Mouse (Mus musculus) hindbrain, embryonic 12.5 days (tissue): ENCODE measurements around the gene Hectd4. TPM values are rescaled to one million over a fixed set of nuclear protein-coding genes. Genes with fewer than 3 reads are reported as not detected.
"Not testable (repeated sequence)": the region's sequence is repeated elsewhere in the genome, so short reads cannot be mapped to it uniquely, and the experiment has no call there.

Experiments used
- ATAC-seq: fragments of 200-750 bp; cut with Nextera tagmentation; 2 replicates; pipeline ENCODE4 v1.8.0; 2017; ENCODE audit warnings: moderate TSS enrichment; ENCODE audit not compliant: low FRiP score
- H3K27ac ChIP-seq: fragments of 300-500 bp; sonication (generic); 2 replicates; pipeline ENCODE4 v1.5.1; 2016; ENCODE audit warnings: mild to moderate bottlenecking
- H3K27me3 ChIP-seq: fragments of 300-500 bp; sonication (generic); 2 replicates; pipeline ENCODE4 v1.6.1; 2016; ENCODE audit warnings: mild to moderate bottlenecking
- H3K36me3 ChIP-seq: fragments of 300-500 bp; sonication (generic); 2 replicates; pipeline ENCODE4 v1.6.1; 2016; ENCODE audit warnings: mild to moderate bottlenecking
- H3K4me1 ChIP-seq: fragments of 300-500 bp; sonication (generic); 2 replicates; pipeline ENCODE4 v1.6.1; 2016
- H3K4me2 ChIP-seq: fragments of 300-500 bp; sonication (generic); replicated peaks from 2 replicates; pipeline ENCODE4 v1.6.1; 2016; ENCODE audit warnings: mild to moderate bottlenecking
- H3K4me3 ChIP-seq: fragments of 300-500 bp; sonication (generic); 2 replicates; pipeline ENCODE4 v1.5.1; 2016; ENCODE audit warnings: mild to moderate bottlenecking
- H3K9ac ChIP-seq: fragments of 300-500 bp; sonication (generic); 2 replicates; pipeline ENCODE4 v1.6.1; 2016; ENCODE audit warnings: mild to moderate bottlenecking, moderate library complexity
- H3K9me3 ChIP-seq: fragments of 300-500 bp; sonication (generic); replicated peaks from 2 replicates; pipeline ENCODE4 v1.6.1; 2016; ENCODE audit warnings: mild to moderate bottlenecking
- WGBS: fragments of 180-500 bp; shearing (Covaris S2); methylation state at CpG from one replicate; pipeline ENCODE4 v1.1.7; 2016; 5-methylcytosine and 5-hydroxymethylcytosine counted together
- polyA plus RNA-seq: library from polyadenylated mRNA; unstranded; fragments of >200 nt; fragmentation: Nextera tagmentation; extraction: Ambion mirVana; gene quantifications from 2 replicates; pipeline ENCODE4 v1.2.1, GENCODE M21; 2016

The Hectd4 gene
- polyA plus RNA-seq, 1 experiment from 2014 or later: 16.4 TPM

GRCm38 (mm10) chr5:121224856-121225255 is 4.8 kb downstream of the Hectd4 start:
- no peak for ATAC-seq

GRCm38 (mm10) chr5:121225854-121226253 is 5.8 kb downstream of the Hectd4 start:
- Histone ChIP-seq H3K27ac (no peak overlapping the region), H3K4me2 (no peak overlapping the region), H3K9me3 (no peaks in the 10 kb centered on the region), H3K4me1 (peaks cover 15% of the 10 kb centered on the region), H3K27me3 (no peaks in the 10 kb centered on the region), H3K36me3 (no peaks in the 10 kb centered on the region), H3K4me3 (no peak overlapping the region), H3K9ac (no peak overlapping the region)
- 95% methylated on average over 2 of the region's 2 CpGs for WGBS
- no peak for ATAC-seq

More at GRCm38 (mm10) chr5:121224856-121225255, 4.8 kb downstream of the Hectd4 start:
- H3K9ac ChIP-seq: no peak overlapping the region
- H3K4me3 ChIP-seq: no peak overlapping the region
- H3K4me1 ChIP-seq: peaks cover 15% of the 10 kb centered on the region
- H3K27me3 ChIP-seq: no peaks in the 10 kb centered on the region
- WGBS: 92% methylated on average over 3 of the region's 3 CpGs
- H3K36me3 ChIP-seq: no peaks in the 10 kb centered on the region
- H3K4me2 ChIP-seq: no peak overlapping the region
- H3K27ac ChIP-seq: no peak overlapping the region
- H3K9me3 ChIP-seq: no peaks in the 10 kb centered on the region

GRCm38 (mm10) chr5:121226406-121226805 is 6.4 kb downstream of the Hectd4 start:
- Histone ChIP-seq H3K27ac (no peak overlapping the region), H3K4me2 (no peak overlapping the region), H3K4me1 (peaks cover 13% of the 10 kb centered on the region), H3K9ac (no peak overlapping the region), H3K27me3 (no peaks in the 10 kb centered on the region), H3K4me3 (no peak overlapping the region), H3K9me3 (no peaks in the 10 kb centered on the region), H3K36me3 (no peaks in the 10 kb centered on the region)
- no peak for ATAC-seq
- WGBS: 79% methylated on average over 3 of the region's 3 CpGs

GRCm38 (mm10) chr5:121226845-121227244 is 6.8 kb downstream of the Hectd4 start:
- no peaks in the 10 kb centered on the region for H3K9me3 ChIP-seq
- no peak overlapping the region for H3K4me2 ChIP-seq
- no peak overlapping the region for H3K4me3 ChIP-seq
- WGBS: 88% methylated on average over 4 of the region's 4 CpGs
- H3K4me1 ChIP-seq: peaks cover 9% of the 10 kb centered on the region
- no peak overlapping the region for H3K27ac ChIP-seq
- no peak for ATAC-seq
- H3K9ac ChIP-seq: no peak overlapping the region
- no peaks in the 10 kb centered on the region for H3K27me3 ChIP-seq
- H3K36me3 ChIP-seq: no peaks in the 10 kb centered on the region

GRCm38 (mm10) chr5:121227330-121227729 is 7.3 kb downstream of the Hectd4 start:
- H3K4me2 ChIP-seq, H3K9ac ChIP-seq, ATAC-seq, H3K4me3 ChIP-seq, H3K36me3 ChIP-seq, H3K27ac ChIP-seq, H3K9me3 ChIP-seq, H3K4me1 ChIP-seq, H3K27me3 ChIP-seq: not testable (repeated sequence)
- WGBS: 86% methylated on average over 1 of the region's 1 CpGs

GRCm38 (mm10) chr5:121229182-121229581 is 9.2 kb downstream of the Hectd4 start:
- 95% methylated on average over 2 of the region's 2 CpGs for WGBS

GRCm38 (mm10) chr5:121230811-121231210 is 10.8 kb downstream of the Hectd4 start:
- H3K9me3 ChIP-seq: 0 out of 2 replicates have a peak, but pooled peaks cover 3% of the 10 kb centered on the region
- H3K27ac ChIP-seq: no peak overlapping the region
- 90% methylated on average over 9 of the region's 9 CpGs for WGBS
- no peaks in the 10 kb centered on the region for H3K36me3 ChIP-seq
- H3K4me1 ChIP-seq: 0 out of 2 replicates have a peak, but pooled peaks cover 2% of the 10 kb centered on the region
- ATAC-seq: no peak
- no peak overlapping the region for H3K4me3 ChIP-seq
- no peaks in the 10 kb centered on the region for H3K27me3 ChIP-seq
- no peak overlapping the region for H3K4me2 ChIP-seq
- H3K9ac ChIP-seq: no peak overlapping the region

More at GRCm38 (mm10) chr5:121229182-121229581, 9.2 kb downstream of the Hectd4 start:
- Histone ChIP-seq H3K27me3 (no peaks in the 10 kb centered on the region), H3K4me1 (0 out of 2 replicates have a peak, but pooled peaks cover 2% of the 10 kb centered on the region), H3K27ac (no peak overlapping the region), H3K9me3 (no peaks in the 10 kb centered on the region), H3K36me3 (no peaks in the 10 kb centered on the region), H3K9ac (no peak overlapping the region), H3K4me2 (no peak overlapping the region), H3K4me3 (no peak overlapping the region)
- ATAC-seq: no peak

- Histone ChIP-seq H3K4me1 (no peaks in the 10 kb centered on the region), H3K36me3 (no peaks in the 10 kb centered on the region), H3K4me2 (no peak overlapping the region), H3K27me3 (no peaks in the 10 kb centered on the region), H3K27ac (no peak overlapping the region), H3K4me3 (no peak overlapping the region), H3K9me3 (0 out of 2 replicates have a peak, but pooled peaks cover 3% of the 10 kb centered on the region), H3K9ac (no peak overlapping the region)
- 94% methylated on average over 1 of the region's 1 CpGs for WGBS
- ATAC-seq: no peak
Measured at GRCm38 (mm10) chr5:121232789-121233188, 12.8 kb downstream of the Hectd4 start.

GRCm38 (mm10) chr5:121233726-121234125 is 13.7 kb downstream of the Hectd4 start:
- H3K9me3 ChIP-seq: 0 out of 2 replicates have a peak, but pooled peaks cover 3% of the 10 kb centered on the region
- H3K9ac ChIP-seq: no peak overlapping the region
- 94% methylated on average over 2 of the region's 2 CpGs for WGBS
- no peaks in the 10 kb centered on the region for H3K4me1 ChIP-seq
- no peaks in the 10 kb centered on the region for H3K27me3 ChIP-seq
- ATAC-seq: no peak
- H3K36me3 ChIP-seq: no peaks in the 10 kb centered on the region
- H3K27ac ChIP-seq: no peak overlapping the region
- H3K4me2 ChIP-seq: no peak overlapping the region
- no peak overlapping the region for H3K4me3 ChIP-seq

- H3K4me1 ChIP-seq: no peaks in the 10 kb centered on the region
- WGBS: 87% methylated on average over 5 of the region's 5 CpGs
- no peak overlapping the region for H3K4me3 ChIP-seq
Measured at GRCm38 (mm10) chr5:121236171-121236570, 16.2 kb downstream of the Hectd4 start.

GRCm38 (mm10) chr5:121238208-121238607 is 18.2 kb downstream of the Hectd4 start:
- 0 out of 2 replicates have a peak, but pooled peaks cover 3% of the 10 kb centered on the region for H3K9me3 ChIP-seq
- H3K36me3 ChIP-seq: no peaks in the 10 kb centered on the region
- H3K4me2 ChIP-seq: no peak overlapping the region
- no peaks in the 10 kb centered on the region for H3K4me1 ChIP-seq
- no peak overlapping the region for H3K4me3 ChIP-seq
- H3K9ac ChIP-seq: no peak overlapping the region
- WGBS: 80% methylated on average over 2 of the region's 2 CpGs
- no peaks in the 10 kb centered on the region for H3K27me3 ChIP-seq
- no peak overlapping the region for H3K27ac ChIP-seq
- ATAC-seq: no peak

More at GRCm38 (mm10) chr5:121236171-121236570, 16.2 kb downstream of the Hectd4 start:
- no peak overlapping the region for H3K27ac ChIP-seq
- no peak overlapping the region for H3K4me2 ChIP-seq
- 0 out of 2 replicates have a peak, but pooled peaks cover 3% of the 10 kb centered on the region for H3K9me3 ChIP-seq
- H3K36me3 ChIP-seq: no peaks in the 10 kb centered on the region
- H3K27me3 ChIP-seq: no peaks in the 10 kb centered on the region
- ATAC-seq: no peak
- H3K9ac ChIP-seq: no peak overlapping the region

GRCm38 (mm10) chr5:121239846-121240245 is 19.8 kb downstream of the Hectd4 start:
- WGBS: 85% methylated on average over 5 of the region's 5 CpGs
- H3K27me3 ChIP-seq: no peaks in the 10 kb centered on the region
- no peaks in the 10 kb centered on the region for H3K4me1 ChIP-seq
- H3K4me3 ChIP-seq: no peak overlapping the region
- no peak for ATAC-seq
- no peak overlapping the region for H3K27ac ChIP-seq
- H3K36me3 ChIP-seq: no peaks in the 10 kb centered on the region
- 0 out of 2 replicates have a peak, but pooled peaks cover 1% of the 10 kb centered on the region for H3K9me3 ChIP-seq
- H3K4me2 ChIP-seq: no peak overlapping the region
- H3K9ac ChIP-seq: no peak overlapping the region

- no peak overlapping the region for H3K9ac ChIP-seq
- H3K4me1 ChIP-seq: no peaks in the 10 kb centered on the region
- H3K4me2 ChIP-seq: no peak overlapping the region
- H3K27ac ChIP-seq: no peak overlapping the region
- H3K9me3 ChIP-seq: no peaks in the 10 kb centered on the region
- no peaks in the 10 kb centered on the region for H3K27me3 ChIP-seq
- H3K4me3 ChIP-seq: no peak overlapping the region
- no peak for ATAC-seq
- no peaks in the 10 kb centered on the region for H3K36me3 ChIP-seq
Measured at GRCm38 (mm10) chr5:121241182-121241581, 21.2 kb downstream of the Hectd4 start.
